8 mouse cellular contexts compared by ENCODE assay signal in the genomic region with DNA sequence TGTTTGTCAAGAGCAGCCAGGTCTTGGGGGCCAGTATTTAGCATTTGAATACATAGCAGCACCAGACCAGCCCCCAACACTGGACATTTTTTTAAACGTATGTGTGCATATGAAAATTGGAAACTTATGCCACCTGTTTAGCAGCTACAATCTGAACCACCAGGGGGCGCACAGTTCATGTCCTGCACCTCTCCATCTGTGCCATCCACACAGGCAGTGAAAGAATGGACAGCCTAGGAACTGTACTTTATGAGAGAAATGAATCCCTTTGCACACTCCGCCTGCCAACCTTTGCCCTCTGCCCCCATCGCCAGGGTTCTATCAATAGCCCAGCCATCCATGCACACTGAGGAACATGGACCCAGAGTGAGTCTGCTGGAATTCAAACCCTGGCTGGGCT. TPM values are rescaled to one million over a fixed set of nuclear protein-coding genes. Genes with fewer than 3 reads are reported as not detected.
A peak's percentile ranks its signal among the peaks of the same experiment; 100 is the strongest.
DNase-seq lines count a peak whose midpoint lies in the region; ATAC-seq and TF ChIP-seq lines count a peak whose summit lies in the region.

No protein-coding gene starts in this region.

- no peak for ATAC-seq in forebrain, postnatal 0 days

- 62% methylated on average over 4 of the region's 4 CpGs for WGBS in forebrain, postnatal 0 days

- no peaks in the 10 kb centered on the region for H3K36me3 ChIP-seq in E14TG2a.4 (ENCODE audit: insufficient read depth, low read length)
- 0 out of 2 replicates have a peak, but pooled peaks cover 3% of the 10 kb centered on the region for H3K36me3 ChIP-seq in forebrain, postnatal 0 days (ENCODE audit: insufficient read depth)

- no peak overlapping the region for H3K4me3 ChIP-seq in E14TG2a.4 (replicated peaks; ENCODE audit: low read length)
- H3K4me3 ChIP-seq in forebrain, postnatal 0 days (ENCODE audit: low read depth, low read length), result no peak overlapping the region

- peak; percentile 67 to 91 for DNase-seq in adrenal gland, adult (ENCODE audit: inconsistent age in 2 of 2, low spot score in 1 of 2)
- DNase-seq in adrenal gland, adult 8-10 months, result no peak
- DNase-seq in c-Kit-positive CD71-positive TER-119-positive erythroid progenitor cells, embryonic 14.5 days (ENCODE audit: low spot score), result peak; percentile 48
- peak; percentile 27 for DNase-seq in forebrain, postnatal 0 days
- peak; percentile 77 for DNase-seq in kidney, postnatal 4 days
- DNase-seq in mesoderm, embryonic 11.5 days (ENCODE audit: low read depth, low spot score), result peak; percentile 63
- peak; percentile 56 to 76 for DNase-seq in spleen, postnatal 14 days (ENCODE audit: low spot score in 2 of 2)

- H3K9ac ChIP-seq in forebrain, postnatal 0 days, result no peak overlapping the region

- peak; percentile 83 for TF ChIP-seq CTCF in E14TG2a.4 (conservative IDR thresholded peaks at IDR 0.05; ENCODE audit: low read length)
- peak; percentile 60 for TF ChIP-seq CTCF in forebrain, postnatal 0 days (IDR thresholded peaks at IDR 0.05; ENCODE audit: low read depth)

- H3K9me3 ChIP-seq in E14TG2a.4 (ENCODE audit: low read length), result no peaks in the 10 kb centered on the region
- no peaks in the 10 kb centered on the region for H3K9me3 ChIP-seq in forebrain, postnatal 0 days (ENCODE audit: low read length)

- no peaks in the 10 kb centered on the region for H3K27me3 ChIP-seq in E14TG2a.4 (ENCODE audit: insufficient read depth, low read length)
- H3K27me3 ChIP-seq in forebrain, postnatal 0 days (ENCODE audit: insufficient read depth, low read length), result no peaks in the 10 kb centered on the region

- peaks cover 11% of the 10 kb centered on the region for H3K4me1 ChIP-seq in E14TG2a.4 (replicated peaks; ENCODE audit: low read depth, low read length)
- H3K4me1 ChIP-seq in forebrain, postnatal 0 days (ENCODE audit: insufficient read depth), result no peaks in the 10 kb centered on the region

- H3K4me2 ChIP-seq in forebrain, postnatal 0 days (ENCODE audit: low read depth), result no peak overlapping the region

- H3K27ac ChIP-seq in forebrain, postnatal 0 days (ENCODE audit: low read depth, low read length), result no peak overlapping the region

RNA-seq across cellular contexts. Expression of gene Serpinb1a, which starts 23.0 kb away (rescaled TPM):
- 100 to 1,000 TPM in 1 of 4 experiments, 10 to 100 TPM in 1, 1 to 10 TPM in 2; 5.5 to 130 (median 37.7) TPM for total RNA-seq in adrenal gland, adult 8-10 months (2022)
- total RNA-seq in forebrain, postnatal 0 days (2014; rRNA removed), result 0.48 and 1.2 TPM in 2 replicates
- polyA plus RNA-seq in forebrain, postnatal 0 days (2015; fragmentation: Nextera tagmentation; extraction: Ambion mirVana), result 3.5 and 4.2 TPM in 2 replicates

RNA-seq across cellular contexts. Expression of gene D930007J09Rik, which starts 25.3 kb away (rescaled TPM):
- total RNA-seq in adrenal gland, adult 8-10 months (2022), result under 1 TPM in 1 of 4 experiments, not detected in 3; 0.75 TPM
- not detected in 2 replicates for total RNA-seq in forebrain, postnatal 0 days (2014; rRNA removed)
- not detected in 2 replicates for polyA plus RNA-seq in forebrain, postnatal 0 days (2015; fragmentation: Nextera tagmentation; extraction: Ambion mirVana)

RNA-seq across cellular contexts. Expression of gene Wrnip1, which starts 26.1 kb away (rescaled TPM):
- total RNA-seq in adrenal gland, adult 8-10 months (2022), result 10 to 100 TPM; 33.1 to 50.4 (median 42.2) TPM
- total RNA-seq in forebrain, postnatal 0 days (2014; rRNA removed), result 81.6 and 85.1 TPM in 2 replicates
- 34.6 and 38.0 TPM in 2 replicates for polyA plus RNA-seq in forebrain, postnatal 0 days (2015; fragmentation: Nextera tagmentation; extraction: Ambion mirVana)

RNA-seq across cellular contexts. Expression of gene Mylk4, which starts 44.2 kb away (rescaled TPM):
- under 1 TPM in 1 of 4 experiments, not detected in 3; 0.05 TPM for total RNA-seq in adrenal gland, adult 8-10 months (2022)
- total RNA-seq in forebrain, postnatal 0 days (2014; rRNA removed), result 0.05 and 0.08 TPM in 2 replicates
- polyA plus RNA-seq in forebrain, postnatal 0 days (2015; fragmentation: Nextera tagmentation; extraction: Ambion mirVana), result 0.05 and 0.21 TPM in 2 replicates
